Mouse (Mus musculus): Measurements from ENCODE around the gene Pde10a.

- no peak for TF ChIP-seq CTCF (conservative IDR thresholded peaks at IDR 0.05; ENCODE audit: low read length)
- no peak for TF ChIP-seq POU5F1 (IDR thresholded peaks at IDR 0.05; ENCODE audit: borderline replicate concordance, low read length)
- no peak for TF ChIP-seq NANOG (IDR thresholded peaks at IDR 0.05; ENCODE audit: borderline replicate concordance, low read length)
These were observed 86.7 kb downstream of the Pde10a start for GRCm38 (mm10) chr17:8611916-8612315.
